Mouse (Mus musculus) B cell, adult 2 months (primary cell): ENCODE measurements around the gene Col25a1.
A peak's percentile ranks its signal among the peaks of the same experiment; 100 is the strongest.

Experiments
- DNase-seq, 2 experiments: peaks; one replicate each; pipeline ENCODE4 v3.0.0; 2022

The Col25a1 gene

GRCm38 (mm10) chr3:130494192-130494591, 362.9 kb downstream of the Col25a1 start:
- DNase-seq = no peak

- DNase-seq = no peak
These were observed 363.5 kb downstream of the Col25a1 start for GRCm38 (mm10) chr3:130494665-130495396.

- no peak for DNase-seq
These were observed 365.7 kb downstream of the Col25a1 start for GRCm38 (mm10) chr3:130497036-130497435.

- no peak for DNase-seq
These were observed 370.4 kb downstream of the Col25a1 start for GRCm38 (mm10) chr3:130501713-130502112.

- no peak for DNase-seq
These were observed 377.0 kb downstream of the Col25a1 start for GRCm38 (mm10) chr3:130508330-130508729.

- DNase-seq = no peak
These were observed 387.2 kb downstream of the Col25a1 start for GRCm38 (mm10) chr3:130518457-130518879.

GRCm38 (mm10) chr3:130521834-130522476, 390.7 kb downstream of the Col25a1 start:
- DNase-seq = no peak

GRCm38 (mm10) chr3:130523019-130523418, 391.7 kb downstream of the Col25a1 start:
- DNase-seq = no peak

- no peak for DNase-seq
These were observed 393.3 kb downstream of the Col25a1 start for GRCm38 (mm10) chr3:130524367-130525137.

- no peak for DNase-seq
These were observed 403.7 kb downstream of the Col25a1 start for GRCm38 (mm10) chr3:130535021-130535420.

- DNase-seq = no peak
These were observed 410.2 kb downstream of the Col25a1 start for GRCm38 (mm10) chr3:130541541-130541940.

GRCm38 (mm10) chr3:130545995-130546394, 414.7 kb downstream of the Col25a1 start:
- no peak for DNase-seq

GRCm38 (mm10) chr3:130549066-130549465, 417.8 kb downstream of the Col25a1 start:
- no peak for DNase-seq

- DNase-seq = no peak
These were observed 425.0 kb downstream of the Col25a1 start for GRCm38 (mm10) chr3:130556263-130556662.

- DNase-seq = no peak
These were observed 434.3 kb downstream of the Col25a1 start for GRCm38 (mm10) chr3:130565586-130565985.

- no peak for DNase-seq
These were observed 437.2 kb downstream of the Col25a1 start for GRCm38 (mm10) chr3:130568331-130569095.

GRCm38 (mm10) chr3:130573243-130573642, 441.9 kb downstream of the Col25a1 start:
- no peak for DNase-seq

GRCm38 (mm10) chr3:130574652-130575051, 443.4 kb downstream of the Col25a1 start:
- DNase-seq = no peak

GRCm38 (mm10) chr3:130576683-130577082, 445.4 kb downstream of the Col25a1 start:
- peak; percentile 23 to 27 for DNase-seq

GRCm38 (mm10) chr3:130579501-130579900, 448.2 kb downstream of the Col25a1 start:
- DNase-seq = no peak

- no peak for DNase-seq
These were observed 450.3 kb downstream of the Col25a1 start for GRCm38 (mm10) chr3:130581577-130581976.

- DNase-seq = no peak
These were observed 451.8 kb downstream of the Col25a1 start for GRCm38 (mm10) chr3:130582903-130583664.
